Mouse (Mus musculus) left cerebral cortex, adult 2 months (tissue): ENCODE measurements at regions not wholly inside any gene's neighbourhood (a gene's known extent, or its start where the extent isn't known, plus 50 kb on each side); places are given as distances from the start of the nearest gene placed in this dataset.

Source experiments
- DNase-seq, 2 experiments: peaks; one replicate each; pipeline ENCODE4 v3.0.0; 2021 to 2022; ENCODE audit warnings: low spot score in 2 of 2, mixed read lengths in 1 of 2; ENCODE audit errors: extremely low spot score in 1 of 2
- H3K27ac ChIP-seq: fragments of 200-600 bp; 2 replicates; pipeline ENCODE4 v1.8.1; 2022
- H3K4me3 ChIP-seq: fragments of 200-600 bp; 2 replicates; pipeline ENCODE4 v1.8.1; 2022
- CTCF ChIP-seq: fragments of 200-600 bp; IDR thresholded peaks from 2 replicates; pipeline ENCODE4 v1.8.1; 2022; ENCODE audit warnings: antibody characterized with exemption, mild to moderate bottlenecking, moderate library complexity
- intact Hi-C: fragments of 180-260 bp; cut with DNase I; formaldehyde crosslinking; loops from one replicate; pipeline ENCODE4 v1.15.1; 2025

DNA sequence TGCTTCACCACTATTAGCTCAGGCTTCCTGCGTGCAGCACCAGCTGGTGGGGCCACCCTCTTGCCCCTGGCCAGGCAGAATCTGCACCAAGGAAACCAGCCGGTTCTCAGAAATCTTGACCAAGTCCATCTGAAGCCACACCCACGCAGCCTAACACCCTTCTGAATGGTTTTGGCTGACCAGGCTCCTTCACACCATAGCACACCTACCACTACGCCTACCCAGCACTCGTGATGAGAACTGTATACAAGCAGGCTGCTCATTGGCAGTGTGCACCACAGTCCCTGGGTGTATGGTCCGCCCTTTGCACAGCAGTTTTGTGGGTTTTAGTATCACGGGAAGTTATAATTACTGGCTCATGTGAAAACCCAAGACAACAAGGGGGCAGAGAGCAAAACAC is 217.5 kb downstream of the Mroh4 start:
- H3K27ac ChIP-seq, result no peak overlapping the region
- intact Hi-C loops, result no loop called here
- peak in 1 of 2 experiments; percentile 39 for DNase-seq
- TF ChIP-seq CTCF, result no peak
- no peak overlapping the region for H3K4me3 ChIP-seq

DNA sequence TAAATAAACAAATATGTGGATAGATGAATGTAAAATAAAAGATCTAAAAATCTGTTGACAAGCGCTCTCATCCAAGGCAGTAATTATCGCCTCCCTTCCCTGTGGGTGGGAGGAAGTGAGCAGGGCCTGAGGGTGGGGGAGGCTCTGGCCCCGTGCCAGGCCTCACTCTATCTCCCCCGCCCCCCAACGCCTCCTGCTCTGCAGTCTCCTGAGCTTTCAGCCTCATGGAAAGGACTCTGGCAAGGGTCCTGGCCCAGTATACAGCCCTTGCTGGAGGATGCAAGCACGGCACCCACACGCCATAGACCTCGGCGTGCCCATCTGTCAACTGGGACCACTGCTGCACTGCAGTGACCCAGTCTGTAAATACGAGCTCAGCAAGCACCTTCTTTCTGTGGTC is 222.9 kb downstream of the Mroh4 start:
- peak; percentile 43 to 56 for DNase-seq
- intact Hi-C loops, result loop anchor here (5.0 kb wide), 1 partner anchor 99 kb away; no protein-coding TSS in a partner anchor
- H3K27ac ChIP-seq, result no peak overlapping the region
- H3K4me3 ChIP-seq, result no peak overlapping the region
- no peak for TF ChIP-seq CTCF

DNA sequence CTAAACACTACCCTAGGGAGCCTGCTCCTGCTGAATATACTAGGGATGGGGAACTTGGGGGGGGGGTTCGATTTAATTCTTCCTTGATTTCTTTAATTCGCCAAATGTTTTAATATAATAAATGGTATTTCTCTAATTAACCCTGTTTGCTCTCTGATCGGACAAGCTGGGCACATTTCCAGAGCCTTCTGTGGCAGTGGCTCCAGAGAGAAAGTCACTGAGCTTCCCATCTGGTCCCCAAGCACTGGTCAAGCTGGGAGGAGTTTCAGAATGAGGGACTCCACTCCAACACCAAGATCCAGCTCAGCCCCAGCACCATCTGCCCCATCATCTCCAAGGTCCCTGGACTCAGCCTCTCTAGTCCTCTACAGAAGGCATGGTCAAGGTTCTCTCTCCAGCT is 223.9 kb downstream of the Mroh4 start:
- TF ChIP-seq CTCF, result no peak
- intact Hi-C loops, result loop anchor here (5.0 kb wide), 1 partner anchor 100 kb away; no protein-coding TSS in a partner anchor
- no peak for DNase-seq
- Histone ChIP-seq H3K4me3 (no peak overlapping the region), H3K27ac (no peak overlapping the region)

GRCm38 (mm10) chr15:74411097-74411496 is 225.1 kb downstream of the Mroh4 start:
- no peak overlapping the region for H3K4me3 ChIP-seq
- intact Hi-C loops, result loop anchor here (5.0 kb wide), 1 partner anchor 101 kb away; no protein-coding TSS in a partner anchor

DNA sequence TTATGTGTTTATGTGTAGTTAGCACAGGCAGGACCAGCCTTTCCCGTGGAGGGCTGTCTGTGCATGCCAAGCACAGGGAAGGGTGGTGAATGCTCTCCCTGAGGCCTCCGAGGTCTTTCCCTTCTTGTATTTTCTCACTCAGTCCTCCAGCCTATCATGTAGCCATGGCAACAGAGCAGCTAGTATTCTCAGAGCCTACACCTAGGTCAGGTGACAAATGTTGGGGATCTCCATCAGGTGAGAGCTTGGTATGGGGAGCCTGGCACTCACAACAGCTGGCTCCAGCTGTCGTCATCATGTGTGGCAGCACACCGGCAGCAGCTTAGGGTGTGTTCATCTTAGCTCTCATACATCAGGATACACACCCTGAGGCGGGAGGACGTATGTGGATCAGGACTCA is 231.3 kb downstream of the Mroh4 start:
- TF ChIP-seq CTCF, result no peak
- Histone ChIP-seq H3K4me3 (no peak overlapping the region), H3K27ac (no peak overlapping the region)
- no peak for DNase-seq
- intact Hi-C loops, result loop anchor here (5.0 kb wide), 1 partner anchor 408 kb away; no protein-coding TSS in a partner anchor

More at GRCm38 (mm10) chr15:74411097-74411496, 225.1 kb downstream of the Mroh4 start:
- peak; percentile 61 for TF ChIP-seq CTCF
- peak in 1 of 2 experiments; percentile 57 for DNase-seq
- no peak overlapping the region for H3K27ac ChIP-seq

GRCm38 (mm10) chr15:74401275-74401674 is 234.9 kb downstream of the Mroh4 start:
- no peak for TF ChIP-seq CTCF

DNA sequence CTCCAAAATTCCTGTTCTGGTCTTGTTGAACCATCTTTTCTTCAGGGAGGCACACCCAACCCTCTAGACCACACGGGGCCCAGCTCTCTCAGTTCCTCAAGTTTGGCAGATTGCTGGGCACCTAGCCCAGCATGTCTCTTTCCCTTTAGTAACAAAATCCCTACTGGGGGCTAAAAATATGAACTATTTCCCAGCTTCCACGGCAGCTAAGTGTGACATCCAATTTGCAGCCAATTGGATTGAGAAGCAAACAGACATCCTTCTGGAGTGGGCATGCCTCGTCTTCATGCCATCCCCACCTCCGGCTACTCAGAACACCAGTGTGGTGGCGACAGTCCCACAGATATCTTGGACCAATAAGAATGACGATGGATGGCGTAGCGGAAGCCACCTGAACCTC is 240.1 kb downstream of the Mroh4 start:
- intact Hi-C loops, result no loop called here
- Histone ChIP-seq H3K27ac (no peak overlapping the region), H3K4me3 (no peak overlapping the region)
- no peak for DNase-seq
- no peak for TF ChIP-seq CTCF

More at GRCm38 (mm10) chr15:74401275-74401674, 234.9 kb downstream of the Mroh4 start:
- Histone ChIP-seq H3K4me3 (no peak overlapping the region), H3K27ac (no peak overlapping the region)
- intact Hi-C loops, result no loop called here
- DNase-seq, result no peak

GRCm38 (mm10) chr15:74387533-74387932 is 248.6 kb downstream of the Mroh4 start:
- intact Hi-C loops, result no loop called here
- Histone ChIP-seq H3K27ac (no peak overlapping the region), H3K4me3 (no peak overlapping the region)
- DNase-seq, result no peak
- TF ChIP-seq CTCF, result no peak

GRCm38 (mm10) chr15:74382556-74382955 is 253.6 kb downstream of the Mroh4 start:
- no peak for DNase-seq
- intact Hi-C loops, result no loop called here
- Histone ChIP-seq H3K4me3 (no peak overlapping the region), H3K27ac (no peak overlapping the region)
- no peak for TF ChIP-seq CTCF

GRCm38 (mm10) chr15:74379366-74379765 is 256.8 kb downstream of the Mroh4 start:
- intact Hi-C loops, result no loop called here
- no peak for TF ChIP-seq CTCF
- no peak overlapping the region for H3K4me3 ChIP-seq

DNA sequence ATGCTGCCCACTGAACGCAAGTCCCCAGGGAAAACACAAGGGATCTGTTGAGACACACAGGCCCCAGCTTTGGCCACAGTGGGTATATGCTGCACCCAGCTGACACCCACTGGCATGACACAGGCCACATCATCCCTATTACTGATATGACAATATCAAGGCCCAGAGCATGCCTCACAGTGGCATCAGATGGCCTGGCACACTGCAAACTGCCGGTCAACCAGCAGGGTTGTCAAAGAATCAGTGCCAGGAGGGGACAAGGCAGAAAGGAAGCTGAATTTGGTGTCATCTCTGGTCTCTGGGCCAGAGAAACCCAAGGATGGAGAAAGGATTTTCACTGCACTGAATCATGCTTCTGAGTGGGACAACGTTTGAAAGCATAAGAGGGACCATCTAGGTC is 266.7 kb downstream of the Mroh4 start:
- no peak for TF ChIP-seq CTCF
- no peak for DNase-seq
- H3K27ac ChIP-seq, result no peak overlapping the region
- intact Hi-C loops, result no loop called here
- H3K4me3 ChIP-seq, result no peak overlapping the region

More at GRCm38 (mm10) chr15:74379366-74379765, 256.8 kb downstream of the Mroh4 start:
- no peak overlapping the region for H3K27ac ChIP-seq
- DNase-seq, result no peak

DNA sequence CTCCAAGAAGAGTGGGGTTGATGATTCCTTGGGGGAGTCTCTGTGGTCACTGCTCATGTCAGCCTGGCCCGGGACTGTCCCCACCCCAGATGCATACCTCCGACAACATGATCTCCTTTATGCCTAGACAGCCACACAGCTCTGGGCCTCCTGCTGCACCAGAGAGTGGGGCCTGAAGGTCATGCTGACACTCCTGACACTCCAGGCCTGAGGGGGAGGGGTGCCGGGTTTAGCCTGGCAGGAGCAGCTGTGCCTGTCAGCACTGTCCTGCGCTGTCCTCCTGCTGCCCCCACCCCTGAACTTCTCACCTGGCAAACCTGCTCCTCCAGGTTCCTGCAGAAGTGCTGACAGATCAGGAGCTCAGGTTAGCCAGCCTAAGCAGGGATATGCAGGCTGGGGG is 288.2 kb downstream of the Mroh4 start:
- no peak overlapping the region for H3K27ac ChIP-seq
- TF ChIP-seq CTCF, result no peak
- H3K4me3 ChIP-seq, result no peak overlapping the region
- intact Hi-C loops, result no loop called here
- no peak for DNase-seq

GRCm38 (mm10) chr15:74343591-74343990 is 292.6 kb downstream of the Mroh4 start:
- no peak for DNase-seq
- no peak for TF ChIP-seq CTCF
- Histone ChIP-seq H3K4me3 (no peak overlapping the region), H3K27ac (no peak overlapping the region)
- intact Hi-C loops, result no loop called here
